Mouse (Mus musculus) kidney, adult 9 months (tissue): ENCODE measurements around the gene Coasy.
"Not testable (repeated sequence)": the region's sequence is repeated elsewhere in the genome, so short reads cannot be mapped to it uniquely, and the experiment has no call there.

Source experiments
- DNase-seq: peaks from one replicate; pipeline ENCODE4 v3.0.0; 2022

The Coasy gene

DNA sequence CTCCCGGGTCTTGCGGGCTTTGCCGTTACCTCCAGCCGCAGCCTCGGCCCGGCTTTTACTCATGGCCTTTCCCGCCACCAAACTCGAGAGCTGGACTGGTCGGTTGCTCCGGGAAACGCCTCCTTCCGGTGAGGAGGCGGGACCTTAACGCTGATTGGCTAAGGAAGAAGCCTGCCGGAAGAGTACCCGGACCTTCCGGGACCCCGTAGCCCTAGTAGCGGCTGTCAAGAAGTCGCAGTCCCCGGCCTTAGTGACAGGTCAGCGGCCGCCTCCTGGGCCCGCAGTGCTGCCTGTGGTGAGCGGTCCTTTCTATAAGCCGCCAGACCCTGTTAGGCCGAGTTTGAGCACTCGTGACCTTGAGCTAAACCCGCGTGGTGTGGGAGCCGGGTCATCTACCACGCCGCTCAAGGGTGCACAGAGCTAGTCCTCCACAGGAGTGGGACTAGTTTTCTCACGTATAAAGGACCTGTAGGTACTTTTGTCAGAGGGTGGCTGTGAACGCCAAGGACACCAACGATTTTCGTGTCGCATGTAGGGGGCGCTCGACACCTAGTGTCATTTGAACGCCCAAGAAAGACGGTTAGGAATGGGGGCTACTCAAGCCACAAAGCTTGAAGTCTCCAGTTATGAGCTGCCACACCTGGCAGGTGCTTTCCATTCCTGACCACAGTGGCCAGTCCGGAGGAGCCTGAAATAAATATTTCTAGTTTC lies 13.1 kb downstream of the Coasy start, which contains the start of gene Psmc3ip:
Psmc3ip (minus strand) TSS at position 123 of the 711 bp plus-strand sequence.
- peak; percentile 97 for DNase-seq

DNA sequence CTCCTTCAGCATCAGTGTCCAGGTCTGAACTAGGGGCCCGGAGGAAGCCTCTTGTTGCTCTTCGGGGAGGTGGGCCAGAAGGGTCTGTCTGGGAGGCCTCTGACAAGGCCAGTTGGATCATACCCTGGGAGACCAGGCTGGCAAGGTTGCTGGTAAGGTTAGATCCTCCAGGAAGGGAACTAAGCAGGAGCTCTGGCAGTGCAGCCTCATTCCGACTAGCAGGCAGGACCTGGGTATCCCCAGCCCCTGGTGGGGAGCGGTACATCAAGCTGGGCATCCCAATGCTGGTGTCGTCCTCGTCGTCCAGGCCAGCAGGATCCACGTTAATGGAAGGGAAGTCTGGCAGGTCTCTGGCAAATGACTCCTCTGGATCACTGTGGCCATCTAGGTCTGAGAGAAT lies 15.9 kb downstream of the Coasy start:
- no peak for DNase-seq

DNA sequence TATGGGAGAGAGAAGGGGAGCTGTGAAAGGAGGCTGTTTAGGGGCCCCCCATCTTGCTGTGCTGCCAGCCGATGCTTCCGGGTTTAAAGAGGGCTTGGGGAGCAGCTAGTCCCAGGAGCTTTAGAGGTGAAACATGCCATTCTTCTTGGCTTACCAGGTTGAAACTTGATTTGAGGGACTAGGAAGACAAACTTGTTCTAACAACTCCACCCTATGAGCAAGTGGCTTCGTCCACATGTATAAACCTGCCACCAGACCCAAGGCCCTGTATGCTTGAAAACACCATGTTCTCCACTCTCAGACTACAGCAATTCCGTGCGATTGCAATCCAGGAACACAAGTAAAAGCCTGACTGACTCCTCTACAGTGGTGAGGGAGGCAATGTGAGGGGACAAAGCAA lies 20.6 kb downstream of the Coasy start:
- no peak for DNase-seq

DNA sequence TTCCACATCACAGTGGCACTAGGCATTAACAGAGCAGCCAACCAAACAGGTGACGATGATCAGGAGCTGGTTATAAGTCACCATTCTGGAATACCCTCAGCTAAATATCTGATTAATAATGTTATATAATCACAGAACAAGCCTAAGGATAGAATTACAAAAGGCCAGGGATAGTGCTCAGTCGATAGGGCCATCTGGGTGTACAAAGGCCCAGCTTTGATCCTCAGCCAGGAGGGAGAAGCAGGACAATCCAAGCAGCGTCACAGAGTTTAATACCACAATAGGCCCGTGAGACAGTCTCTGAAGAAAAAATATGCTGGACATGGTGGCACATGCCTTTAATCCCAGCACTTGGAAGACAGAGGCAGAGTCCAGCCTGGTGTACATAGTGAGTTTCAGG lies 27.0 kb downstream of the Coasy start:
- no peak for DNase-seq

DNA sequence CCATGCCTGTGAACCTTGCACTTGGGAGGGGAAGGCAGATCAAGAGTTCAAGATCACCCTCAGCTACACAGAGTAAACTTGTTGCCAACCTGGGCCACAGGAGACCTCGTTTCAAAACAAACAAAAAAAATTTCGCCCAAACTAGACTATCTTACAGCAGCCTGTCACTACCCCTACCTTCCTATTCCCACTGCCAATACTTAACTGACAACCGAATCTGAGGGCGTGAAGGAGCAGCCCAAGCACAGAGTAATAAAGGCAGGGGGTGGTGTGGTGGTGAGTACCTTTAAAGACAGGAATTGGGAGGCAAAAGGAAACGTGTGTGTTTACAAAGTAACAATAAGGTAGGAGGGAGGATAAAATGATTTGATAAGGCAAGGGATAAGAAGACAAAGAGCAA lies 28.3 kb downstream of the Coasy start:
- no peak for DNase-seq

DNA sequence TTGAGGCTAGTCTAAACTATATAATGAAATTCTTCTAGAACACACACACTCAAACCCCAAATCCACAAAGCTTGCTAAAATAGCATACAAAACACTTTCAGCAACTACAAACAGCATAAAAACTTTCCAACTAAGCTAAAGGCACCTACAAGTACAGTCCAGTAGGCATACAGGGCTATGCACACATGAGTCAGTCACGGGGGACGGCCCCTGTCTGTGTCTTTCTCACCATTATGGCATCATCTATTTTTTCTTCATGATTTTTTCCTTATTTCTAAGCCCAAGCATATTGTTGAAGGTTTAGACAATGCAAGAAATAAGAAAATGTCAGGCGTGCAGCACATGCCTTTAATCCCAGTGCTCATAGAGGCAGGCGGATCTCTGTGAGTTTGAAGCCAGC lies 28.8 kb downstream of the Coasy start:
- no peak for DNase-seq

DNA sequence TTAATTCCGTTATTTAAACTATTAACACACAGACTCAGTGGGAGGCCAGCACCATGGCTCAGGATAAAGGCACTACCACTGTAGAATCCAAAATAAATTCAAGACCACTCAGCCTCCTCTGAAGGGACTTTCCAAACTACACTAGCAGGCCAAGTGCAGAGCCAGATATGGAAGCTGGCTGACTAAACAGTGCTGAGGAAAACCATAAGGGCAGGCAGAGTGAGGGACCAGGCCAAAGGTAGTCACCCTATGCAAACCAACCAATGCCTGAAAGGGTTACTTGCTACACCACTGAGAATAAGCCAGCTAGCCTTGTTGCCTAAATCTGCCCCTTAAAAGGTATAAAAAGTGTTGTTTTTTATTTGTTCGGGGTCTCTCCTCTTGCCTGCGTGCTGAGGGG lies 29.8 kb downstream of the Coasy start:
- DNase-seq = no peak

DNA sequence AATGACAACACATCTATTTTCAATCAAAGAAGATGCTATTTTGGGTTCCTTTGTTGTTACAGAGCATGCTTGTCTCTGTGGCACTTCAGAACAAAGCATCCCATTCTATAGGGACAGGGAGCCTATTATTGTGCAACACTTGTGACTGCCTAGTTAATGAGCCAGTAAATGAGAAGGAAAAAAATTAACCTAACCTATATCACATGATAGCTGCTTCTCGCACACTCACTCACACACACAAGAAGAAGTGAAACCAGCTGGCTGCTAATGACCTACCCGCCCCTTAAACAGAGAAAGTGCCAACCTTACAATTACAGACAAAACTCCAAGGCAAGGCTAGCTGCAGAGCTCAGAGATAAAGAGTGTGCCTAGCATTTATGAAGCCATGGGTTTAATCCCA lies 33.2 kb downstream of the Coasy start:
- no peak for DNase-seq

DNA sequence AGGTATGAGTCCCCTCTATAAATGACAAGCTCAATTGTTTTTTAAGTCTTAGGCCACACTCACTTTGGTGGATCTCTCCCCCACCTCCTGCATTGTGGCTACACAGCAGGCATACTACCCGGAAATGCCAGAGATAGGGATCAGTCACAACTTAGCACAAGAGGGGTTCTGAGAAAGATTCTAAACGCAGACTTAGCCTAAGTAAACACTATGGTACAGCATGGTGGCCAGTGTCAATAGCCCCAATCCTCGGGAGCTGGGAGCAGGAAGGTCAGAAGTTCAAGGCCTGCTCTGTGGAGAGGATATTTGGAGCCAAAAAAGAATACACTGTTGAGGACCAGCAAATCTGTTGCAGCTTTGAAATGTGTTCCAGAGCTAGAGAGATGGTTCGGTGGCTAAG lies 35.7 kb downstream of the Coasy start:
- no peak for DNase-seq

DNA sequence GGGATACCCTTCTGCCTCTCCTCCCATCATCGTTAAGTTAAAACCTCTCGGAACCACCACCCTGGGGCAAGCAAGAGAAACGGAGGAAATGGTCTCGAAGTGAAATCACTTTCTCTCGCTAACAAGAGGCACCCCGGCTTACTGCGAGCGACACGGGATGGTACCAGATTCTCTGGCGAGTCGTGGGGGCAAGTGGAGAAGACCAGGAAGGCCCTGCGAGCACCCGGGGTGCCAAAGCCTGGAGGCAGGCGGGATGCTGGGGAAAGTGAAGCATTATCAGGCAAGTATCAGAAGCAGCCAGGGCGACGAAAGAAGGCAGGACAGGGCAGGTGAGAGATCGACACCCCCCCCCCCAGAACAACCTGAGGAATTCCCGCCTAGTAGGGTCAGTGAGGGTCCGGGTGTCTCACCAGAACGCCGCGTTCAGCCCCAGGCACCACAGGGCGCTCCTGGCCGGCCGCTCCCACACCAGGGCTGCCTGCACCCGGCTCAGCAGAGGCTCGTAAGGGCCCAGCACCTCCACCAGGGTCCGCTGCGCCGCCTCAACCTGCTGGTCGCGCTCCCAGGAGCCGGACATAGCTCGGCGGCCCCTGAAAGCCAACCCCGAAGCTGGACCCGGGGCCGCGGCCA lies 36.9 kb downstream of the Coasy start:
- no peak for DNase-seq

DNA sequence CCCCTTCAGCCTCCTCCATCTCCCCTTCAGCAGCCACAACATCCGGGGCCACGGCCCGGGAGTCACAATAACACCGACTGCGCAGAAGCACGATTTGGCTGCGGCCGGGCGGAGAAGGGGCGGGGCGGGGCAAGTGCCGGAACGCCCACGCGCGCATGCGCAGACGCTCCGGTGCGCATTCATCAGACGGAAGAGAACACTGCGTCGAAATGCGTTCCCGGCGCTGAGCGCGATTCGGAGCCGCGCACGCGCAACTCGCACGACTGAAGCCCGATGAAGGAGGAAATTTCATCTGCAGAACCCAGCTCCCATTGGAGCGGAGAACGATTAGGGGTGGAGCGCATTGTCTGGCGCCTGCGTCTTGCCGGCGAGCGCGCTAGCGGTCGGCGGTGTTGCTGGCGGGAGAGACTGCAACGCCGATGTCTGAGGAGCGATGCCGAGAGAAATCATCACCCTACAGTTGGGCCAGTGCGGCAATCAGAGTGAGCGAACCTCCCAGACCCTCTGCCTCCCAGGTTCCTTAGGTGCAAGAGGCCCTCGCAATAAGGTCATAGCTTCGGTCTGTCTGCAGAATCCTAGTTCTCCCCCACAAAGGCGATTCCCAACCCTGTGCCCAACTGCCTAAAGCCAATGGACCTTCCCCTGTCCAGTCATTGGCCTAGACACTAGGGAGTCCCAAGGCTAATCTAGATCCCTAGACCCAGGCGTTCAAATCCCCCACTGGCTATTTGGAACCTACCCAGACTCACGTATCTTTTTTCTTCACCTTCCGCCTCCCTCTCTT lies 37.6 kb downstream of the Coasy start, which contains the start of the genes Retreg3 and Tubg1:
Retreg3 (minus strand) TSS at position 133 of the 784 bp plus-strand sequence.
Tubg1 (plus strand) TSS at position 178 of the 784 bp plus-strand sequence.
- DNase-seq = peak; percentile 99

DNA sequence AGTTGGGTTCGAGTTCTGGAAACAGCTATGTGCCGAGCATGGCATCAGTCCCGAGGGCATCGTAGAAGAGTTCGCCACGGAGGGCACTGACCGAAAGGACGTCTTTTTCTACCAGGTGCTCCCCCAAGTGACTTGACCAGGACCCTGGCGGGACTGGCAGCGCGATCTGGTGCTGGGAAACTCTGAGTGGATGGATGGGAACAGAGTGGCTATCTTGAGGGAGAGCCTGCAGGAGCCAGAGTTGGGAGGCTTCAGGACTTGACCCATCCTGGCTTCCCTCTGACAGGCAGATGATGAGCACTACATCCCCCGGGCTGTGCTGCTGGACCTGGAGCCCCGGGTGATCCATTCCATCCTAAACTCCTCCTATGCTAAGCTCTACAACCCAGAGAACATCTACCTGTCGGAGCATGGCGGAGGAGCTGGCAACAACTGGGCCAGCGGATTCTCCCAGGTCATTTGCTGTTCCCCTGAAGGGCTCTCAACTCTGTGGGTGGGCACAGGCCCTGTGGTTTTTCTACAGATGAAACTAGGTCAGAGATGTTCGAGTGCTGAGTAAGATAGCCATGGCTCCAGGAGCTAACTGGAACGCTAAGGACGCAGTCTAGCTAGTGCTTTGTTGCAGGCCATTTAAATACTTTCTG lies 38.3 kb downstream of the Coasy start:
- no peak for DNase-seq

DNA sequence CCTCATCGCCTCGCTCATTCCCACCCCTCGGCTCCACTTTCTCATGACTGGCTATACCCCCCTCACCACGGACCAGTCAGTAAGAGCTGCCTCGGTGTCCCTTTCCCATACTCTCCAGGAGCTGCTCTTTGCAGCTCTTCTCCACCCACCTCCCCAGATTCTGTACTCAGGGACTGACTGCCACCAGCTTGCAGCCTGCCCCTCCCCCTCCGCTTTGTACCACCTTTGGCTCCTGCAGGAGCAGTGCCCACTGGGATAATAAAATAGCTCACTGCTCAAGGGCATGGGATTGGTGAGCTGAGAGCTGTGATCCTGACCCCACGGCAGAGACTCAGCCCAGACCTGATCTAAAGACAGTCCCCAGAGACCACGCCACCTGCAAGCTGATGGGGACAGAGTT lies 42.1 kb downstream of the Coasy start:
- not testable (repeated sequence) for DNase-seq

DNA sequence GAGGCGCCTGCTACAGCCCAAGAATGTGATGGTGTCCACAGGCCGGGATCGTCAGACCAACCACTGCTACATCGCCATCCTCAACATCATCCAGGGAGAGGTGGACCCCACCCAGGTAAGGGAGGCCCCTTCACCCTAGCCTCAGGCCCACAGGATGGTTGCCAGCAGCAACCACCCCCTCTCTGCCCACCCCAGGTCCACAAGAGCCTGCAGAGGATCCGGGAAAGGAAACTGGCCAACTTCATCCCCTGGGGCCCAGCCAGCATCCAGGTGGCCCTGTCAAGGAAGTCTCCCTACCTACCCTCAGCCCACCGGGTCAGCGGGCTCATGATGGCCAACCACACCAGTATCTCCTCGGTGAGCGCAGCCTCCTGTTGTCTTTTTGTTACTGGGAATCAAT lies 42.6 kb downstream of the Coasy start:
- DNase-seq = not testable (repeated sequence)

DNA sequence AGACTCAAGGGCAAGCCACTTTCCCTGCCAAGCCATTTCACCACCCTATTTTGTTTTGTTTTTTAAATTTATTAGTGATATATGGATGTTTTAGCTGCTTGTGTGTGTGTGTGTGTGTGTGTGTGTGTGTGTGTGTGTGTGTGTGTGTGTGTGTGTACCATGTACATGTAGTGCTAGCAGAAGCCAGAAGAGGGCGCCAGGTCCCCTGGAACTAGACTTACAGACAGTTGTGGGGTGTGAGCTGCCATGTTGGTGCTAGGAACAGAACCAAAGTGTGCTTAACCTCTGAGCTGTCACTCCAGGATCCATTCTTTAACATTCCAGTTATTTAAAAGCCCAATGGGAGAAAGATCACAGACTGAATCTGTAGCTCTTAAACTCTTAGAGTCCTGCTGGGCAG lies 44.7 kb downstream of the Coasy start:
- DNase-seq = no peak

DNA sequence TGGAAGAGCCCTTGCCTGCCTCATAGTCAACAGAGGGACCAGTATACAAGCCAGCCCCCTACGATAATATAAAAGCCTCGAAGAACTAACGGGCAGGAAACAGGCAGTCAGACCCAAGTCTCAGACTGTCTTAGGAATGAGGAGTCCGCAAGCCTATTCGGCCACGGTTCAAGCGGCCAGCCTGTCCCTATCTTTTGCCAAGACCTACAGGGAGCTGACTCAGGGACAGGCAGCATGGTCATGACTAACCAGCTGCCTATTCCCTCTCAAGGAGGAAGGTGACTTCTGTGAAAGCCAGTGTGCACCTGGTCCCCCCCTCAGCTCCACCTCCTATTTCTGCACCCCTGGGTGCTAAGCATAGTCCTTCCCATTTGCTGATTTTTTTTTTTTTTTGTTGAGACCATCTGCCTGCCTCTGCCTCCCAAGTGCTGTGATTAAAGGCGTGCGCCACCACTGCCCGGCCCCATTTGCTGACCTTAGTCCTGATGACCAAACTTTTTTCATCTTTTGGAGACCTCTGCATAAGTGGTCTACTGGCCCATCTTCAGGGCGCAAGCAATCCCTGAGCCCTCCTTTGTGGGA lies 46.7 kb downstream of the Coasy start:
- DNase-seq = no peak

DNA sequence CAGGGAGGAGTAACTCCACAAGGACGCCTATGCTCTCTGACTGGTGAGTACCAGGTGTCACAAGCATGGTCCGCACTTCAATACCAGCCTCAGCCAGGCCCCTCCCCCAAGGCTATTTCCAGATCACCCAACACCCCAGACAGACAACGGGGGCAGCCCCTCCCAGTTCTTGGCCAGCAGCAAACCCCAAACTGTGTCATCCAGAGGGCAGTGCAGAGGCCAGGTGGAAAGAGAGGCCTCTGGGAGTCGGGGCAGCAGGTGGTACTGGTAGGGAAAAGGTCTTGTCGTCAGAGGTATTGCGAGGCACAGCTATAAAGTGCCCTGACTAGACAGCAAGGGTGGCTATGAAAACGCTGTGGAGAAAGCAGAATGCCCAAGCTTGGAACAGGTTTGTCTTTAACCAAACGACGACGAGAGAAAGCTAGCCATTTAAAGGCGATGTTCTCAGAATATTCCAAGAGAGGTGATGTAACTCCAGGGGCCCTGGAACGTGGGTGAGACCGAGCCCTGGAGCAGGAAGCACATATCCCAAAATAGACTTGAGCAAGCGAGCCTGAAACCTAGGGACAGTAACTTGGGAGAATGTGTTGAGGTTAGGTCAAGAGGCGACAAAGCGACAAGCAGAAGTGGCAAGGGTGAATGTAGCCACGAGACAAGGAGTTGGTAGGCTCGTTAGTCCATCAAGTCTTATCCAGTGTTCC lies 47.8 kb downstream of the Coasy start:
- no peak for DNase-seq

DNA sequence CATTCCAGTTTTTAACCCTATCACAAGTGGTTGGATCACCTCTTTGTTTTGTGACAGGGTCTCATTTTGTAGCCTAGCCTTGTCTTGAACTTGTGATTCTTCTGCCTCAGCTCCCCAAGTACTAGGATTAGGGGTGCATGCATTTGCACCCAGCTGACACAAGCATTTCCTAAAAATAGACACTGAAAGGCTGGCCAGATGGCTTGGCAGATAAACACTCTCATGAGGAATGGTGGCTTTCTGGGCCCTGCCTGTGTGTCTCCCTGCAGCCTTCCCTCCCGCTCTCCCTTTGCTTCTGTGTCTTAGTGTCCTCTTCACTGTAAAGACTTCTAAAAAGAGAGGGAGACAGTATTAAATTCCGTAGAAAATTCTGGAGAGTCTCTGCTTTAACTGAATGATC lies 48.8 kb downstream of the Coasy start:
- DNase-seq = no peak

DNA sequence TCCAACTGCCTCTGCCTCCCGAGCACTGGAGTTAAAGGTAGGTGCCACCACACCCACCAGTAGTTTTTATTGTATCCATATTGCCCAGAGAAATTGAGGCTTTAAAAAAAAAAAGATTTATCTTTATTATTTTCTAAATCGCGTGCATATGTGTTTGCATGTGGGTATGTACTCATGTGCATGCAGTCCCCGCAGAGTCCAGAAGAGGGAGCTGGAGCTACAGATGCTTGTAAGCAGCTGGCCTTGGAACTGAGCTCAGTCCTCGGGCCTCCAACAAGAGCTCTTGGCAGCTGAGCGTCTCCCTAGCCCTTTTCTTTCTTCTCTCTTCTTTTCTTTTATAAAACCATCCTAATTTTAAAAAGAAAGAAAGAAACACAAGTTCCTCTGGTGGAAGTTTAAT lies 49.3 kb downstream of the Coasy start:
- no peak for DNase-seq

DNA sequence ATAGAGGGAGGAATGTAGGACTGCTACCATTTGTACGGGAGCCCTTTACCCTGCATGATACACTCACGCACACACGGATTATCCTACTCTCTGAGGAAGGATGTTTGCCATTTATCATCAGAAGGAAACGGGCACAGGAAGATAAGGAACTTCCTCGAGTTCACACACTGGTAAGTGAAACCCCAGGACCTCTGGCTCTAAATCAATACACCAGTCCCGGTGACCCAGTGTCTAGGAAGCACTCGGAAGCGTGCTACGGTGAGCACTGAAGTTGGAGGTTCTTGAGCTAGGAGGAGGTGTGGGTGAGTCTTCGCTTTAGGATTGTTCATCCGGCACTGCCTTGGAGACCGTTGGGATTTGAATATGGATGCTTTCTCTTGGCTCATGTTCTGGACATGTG lies 50.7 kb downstream of the Coasy start:
- DNase-seq = peak; percentile 60

DNA sequence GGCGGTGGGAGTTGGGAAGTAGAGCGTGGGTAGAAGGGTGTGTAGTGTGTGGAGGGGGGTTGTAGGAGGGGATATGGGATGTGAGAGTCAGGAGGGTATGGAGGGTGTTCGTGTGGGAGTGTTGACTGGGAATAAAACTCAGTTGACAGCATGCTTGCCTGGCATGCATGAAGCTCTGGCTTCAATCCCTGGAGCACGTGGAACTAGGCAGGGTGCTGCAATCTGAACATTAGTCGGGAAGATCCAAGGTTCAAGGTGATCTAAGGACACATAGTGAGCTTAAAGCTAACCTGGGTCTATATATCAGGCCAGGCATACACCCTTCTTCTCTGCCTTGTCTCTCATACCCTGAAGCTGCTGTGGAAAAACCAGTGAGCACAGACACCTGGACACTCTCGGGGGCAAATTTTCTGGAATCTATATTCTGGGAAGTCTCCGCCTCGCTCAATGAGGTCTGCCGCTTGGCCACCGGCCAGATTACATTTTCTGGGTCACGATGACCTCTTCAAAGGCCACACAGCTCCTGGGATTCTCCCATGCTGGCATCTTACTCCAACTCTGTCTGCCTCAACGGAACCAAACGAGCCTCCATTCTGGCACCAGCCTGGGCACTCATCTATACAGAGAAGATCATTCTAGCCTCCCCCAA lies 52.0 kb downstream of the Coasy start:
- DNase-seq = no peak
